Comparison of ENCODE assay signal across 10 mouse cellular contexts in genomic region chr5:25639187-25639586, GRCm38 (mm10).
A peak's percentile ranks its signal among the peaks of the same experiment; 100 is the strongest.
DNase-seq lines count a peak whose midpoint lies in the region; ATAC-seq lines count a peak whose summit lies in the region.
"Had no signal": no experiment of that assay in that cellular context is flagged by ENCODE, and none has a peak within 500 bp of the region (broad histone marks: within the 10 kb centered on the region; RNA-seq: fewer than 3 reads in every experiment).

No protein-coding gene starts in this region.

- H3K9ac ChIP-seq in forebrain, embryonic 15.5 days (replicated peaks) = no peak overlapping the region
- no peak overlapping the region for H3K9ac ChIP-seq in forebrain, embryonic 12.5 days
- H3K9ac ChIP-seq in hindbrain, embryonic 12.5 days = no peak overlapping the region
- H3K9ac ChIP-seq: neural tube, embryonic 13.5 days had no signal

- H3K4me3 ChIP-seq in forebrain, embryonic 15.5 days = no peak overlapping the region
- H3K4me3 ChIP-seq in forebrain, embryonic 12.5 days (replicated peaks) = no peak overlapping the region
- no peak overlapping the region for H3K4me3 ChIP-seq in hindbrain, embryonic 12.5 days
- H3K4me3 ChIP-seq: neural tube, embryonic 13.5 days had no signal

- H3K27me3 ChIP-seq in forebrain, embryonic 15.5 days = no peaks in the 10 kb centered on the region
- no peaks in the 10 kb centered on the region for H3K27me3 ChIP-seq in forebrain, embryonic 12.5 days
- H3K27me3 ChIP-seq in hindbrain, embryonic 12.5 days = no peaks in the 10 kb centered on the region
- H3K27me3 ChIP-seq: CH12.LX; neural tube, embryonic 13.5 days had no signal

- WGBS in forebrain, embryonic 15.5 days = 79% methylated on average over 5 of the region's 5 CpGs
- WGBS in forebrain, embryonic 12.5 days = 93% methylated on average over 5 of the region's 5 CpGs
- 91% methylated on average over 5 of the region's 5 CpGs for WGBS in hindbrain, embryonic 12.5 days

- peak; percentile 76; the same call in 1 of the 2 replicates for ATAC-seq in forebrain, embryonic 15.5 days (replicated peaks)
- no peak for ATAC-seq in forebrain, embryonic 12.5 days (ENCODE audit: low FRiP score)
- no peak for ATAC-seq in hindbrain, embryonic 12.5 days (ENCODE audit: low FRiP score)

- H3K9me3 ChIP-seq in forebrain, embryonic 15.5 days = no peaks in the 10 kb centered on the region
- no peaks in the 10 kb centered on the region for H3K9me3 ChIP-seq in forebrain, embryonic 12.5 days
- H3K9me3 ChIP-seq in hindbrain, embryonic 12.5 days (replicated peaks) = no peaks in the 10 kb centered on the region
- H3K9me3 ChIP-seq: neural tube, embryonic 13.5 days had no signal

- 0 out of 2 replicates have a peak overlapping the region, but pooled peaks have one; percentile 11 for H3K27ac ChIP-seq in forebrain, embryonic 15.5 days (replicated peaks)
- no peak overlapping the region for H3K27ac ChIP-seq in forebrain, embryonic 12.5 days
- H3K27ac ChIP-seq in hindbrain, embryonic 12.5 days = no peak overlapping the region
- H3K27ac ChIP-seq: neural tube, embryonic 13.5 days had no signal

- no peaks in the 10 kb centered on the region for H3K4me1 ChIP-seq in forebrain, embryonic 15.5 days
- H3K4me1 ChIP-seq in forebrain, embryonic 12.5 days = no peaks in the 10 kb centered on the region
- no peaks in the 10 kb centered on the region for H3K4me1 ChIP-seq in hindbrain, embryonic 12.5 days
- H3K4me1 ChIP-seq: neural tube, embryonic 13.5 days had no signal

- peak; percentile 65 for DNase-seq in adrenal gland, postnatal 14 days
- peak; percentile 21 to 31 for DNase-seq in heart, adult 9 months (ENCODE audit: low spot score in 2 of 2)
- DNase-seq in right cerebral cortex, adult 18-20 months = peak; percentile 41
- DNase-seq in kidney, adult 9 months = no peak
- DNase-seq in spleen, postnatal 10 days (ENCODE audit: low spot score in 2 of 2) = no peak

- no peaks in the 10 kb centered on the region for H3K36me3 ChIP-seq in forebrain, embryonic 15.5 days
- no peaks in the 10 kb centered on the region for H3K36me3 ChIP-seq in forebrain, embryonic 12.5 days (replicated peaks)
- no peaks in the 10 kb centered on the region for H3K36me3 ChIP-seq in hindbrain, embryonic 12.5 days
- H3K36me3 ChIP-seq: neural tube, embryonic 13.5 days had no signal

- no peak overlapping the region for H3K4me2 ChIP-seq in forebrain, embryonic 15.5 days (replicated peaks)
- no peak overlapping the region for H3K4me2 ChIP-seq in forebrain, embryonic 12.5 days
- H3K4me2 ChIP-seq in hindbrain, embryonic 12.5 days (replicated peaks) = no peak overlapping the region
- H3K4me2 ChIP-seq: neural tube, embryonic 13.5 days had no signal

Comparison
In these comparisons a context has a peak if more than half of its experiments do, and no peak if none do; other contexts are left out.
1. DNase-seq: peak in adrenal gland, postnatal 14 days (single experiment), heart, adult 9 months (2 of 2) and right cerebral cortex, adult 18-20 months (single experiment); none in kidney, adult 9 months (single experiment) and spleen, postnatal 10 days (0 of 2).